Mouse (Mus musculus) olfactory bulb, adult 2 months (tissue): ENCODE data around the gene Ntan1.

Experiments
- CTCF ChIP-seq: fragments of 200-500 bp; IDR thresholded peaks from 2 replicates; pipeline ENCODE4 v1.5.1; 2012; ENCODE audit warnings: low read depth, mild to moderate bottlenecking, low read length, moderate library complexity; ENCODE audit not compliant: insufficient read depth
- POLR2A ChIP-seq: fragments of 200-500 bp; IDR thresholded peaks from 2 replicates; pipeline ENCODE4 v1.6.1; 2012; ENCODE audit warnings: mild to moderate bottlenecking, low read depth, low read length, moderate library complexity; ENCODE audit not compliant: insufficient read depth

DNA sequence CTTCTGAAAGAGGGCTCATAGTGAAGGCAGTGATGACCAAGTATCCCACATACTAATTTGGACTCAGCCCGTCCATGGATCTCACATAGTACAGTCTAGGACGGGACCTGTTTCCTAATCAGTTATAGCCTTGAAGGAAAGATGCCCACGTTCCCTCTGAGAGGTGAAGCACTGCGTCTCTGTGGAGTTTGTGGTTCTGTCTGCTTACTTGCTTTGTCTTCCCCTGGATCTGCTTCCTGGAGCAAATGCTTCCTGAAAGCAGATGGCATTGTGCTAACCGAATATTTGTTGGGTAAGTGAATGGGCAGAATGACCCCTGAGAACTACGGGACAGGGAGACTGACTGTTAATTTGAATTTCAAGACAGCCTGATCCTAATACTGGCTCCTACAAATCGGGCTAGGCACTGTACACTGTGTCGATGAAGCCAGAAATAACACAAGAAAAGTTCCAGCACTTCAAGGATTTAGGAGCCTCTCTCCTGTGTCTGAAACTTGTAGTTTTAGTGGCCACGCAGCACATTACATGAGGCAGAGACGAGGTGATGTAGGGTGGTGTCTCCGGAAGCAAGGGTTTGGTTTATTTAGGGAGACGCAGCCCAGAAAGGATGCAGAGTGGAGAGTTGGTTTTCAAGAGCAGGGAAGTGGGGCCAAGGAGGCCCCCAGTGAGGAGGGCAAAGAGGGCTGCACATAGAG is 1.3 kb downstream of the Ntan1 start:
- TF ChIP-seq CTCF, result no peak
- no peak for TF ChIP-seq POLR2A
